Mouse (Mus musculus) heart, embryonic 15.5 days (tissue): ENCODE results near the gene Olfr656. TPM values are rescaled to one million over a fixed set of nuclear protein-coding genes. Genes with fewer than 3 reads are reported as not detected.

ENCODE experiments used
- ATAC-seq: fragments of 200-750 bp; cut with Nextera tagmentation; replicated peaks from 2 replicates; pipeline ENCODE4 v1.8.0; 2017; ENCODE audit warnings: low read depth, moderate TSS enrichment; ENCODE audit not compliant: insufficient number of reproducible peaks, insufficient read depth, low FRiP score
- H3K27ac ChIP-seq: fragments of 300-500 bp; sonication (generic); 2 replicates; pipeline ENCODE4 v1.5.1; 2015; ENCODE audit warnings: mild to moderate bottlenecking, inconsistent platforms
- H3K27me3 ChIP-seq: fragments of 300-500 bp; sonication (generic); 2 replicates; pipeline ENCODE4 v1.6.1; 2015; ENCODE audit warnings: inconsistent platforms
- H3K36me3 ChIP-seq: fragments of 300-500 bp; sonication (generic); 2 replicates; pipeline ENCODE4 v1.6.1; 2015; ENCODE audit warnings: mild to moderate bottlenecking, inconsistent platforms
- H3K4me1 ChIP-seq: fragments of 300-500 bp; sonication (generic); replicated peaks from 2 replicates; pipeline ENCODE4 v1.6.1; 2015; ENCODE audit warnings: inconsistent platforms
- H3K4me2 ChIP-seq: fragments of 300-500 bp; sonication (generic); 2 replicates; pipeline ENCODE4 v1.6.1; 2015; ENCODE audit warnings: inconsistent platforms, mild to moderate bottlenecking, moderate library complexity
- H3K4me3 ChIP-seq: fragments of 300-500 bp; sonication (generic); 2 replicates; pipeline ENCODE4 v1.5.1; 2015; ENCODE audit warnings: mild to moderate bottlenecking, inconsistent platforms
- H3K9ac ChIP-seq: fragments of 300-500 bp; sonication (generic); 2 replicates; pipeline ENCODE4 v1.6.1; 2015; ENCODE audit warnings: mild to moderate bottlenecking, inconsistent platforms
- H3K9me3 ChIP-seq: fragments of 300-500 bp; sonication (generic); replicated peaks from 2 replicates; pipeline ENCODE4 v1.6.1; 2016; ENCODE audit warnings: inconsistent platforms
- WGBS: fragments of 180-500 bp; shearing (Covaris S2); methylation state at CpG from one replicate; pipeline ENCODE4 v1.1.7; 2015; ENCODE audit warnings: mixed read lengths; 5-methylcytosine and 5-hydroxymethylcytosine counted together
- polyA plus RNA-seq: library from polyadenylated mRNA; unstranded; fragments of >200 nt; fragmentation: Nextera tagmentation; extraction: Ambion mirVana; gene quantifications from 2 replicates; pipeline ENCODE4 v1.2.1, GENCODE M21; 2015

The Olfr656 gene
- polyA plus RNA-seq, result not detected in 2 replicates

- Histone ChIP-seq H3K9ac (no peak within 1 kb of the TSS), H3K36me3 (no peaks in the 10 kb centered on the region), H3K27me3 (no peaks in the 10 kb centered on the region), H3K9me3 (no peaks in the 10 kb centered on the region), H3K4me1 (no peaks in the 10 kb centered on the region), H3K4me2 (no peak within 1 kb of the TSS), H3K4me3 (no peak within 1 kb of the TSS), H3K27ac (no peak within 1 kb of the TSS)
- 62% methylated on average over 4 of the region's 4 CpGs for WGBS
- no peak for ATAC-seq
Measured at GRCm38 (mm10) chr7:104613655-104614054, at the start of gene Olfr656. Olfr656 (plus strand) TSS chr7:104613955.

GRCm38 (mm10) chr7:104577014-104577413, 36.7 kb upstream of the Olfr656 start, which contains the start of gene Olfr653:
Olfr653 (plus strand) TSS chr7:104577314.
- Histone ChIP-seq H3K36me3 (no peaks in the 10 kb centered on the region), H3K27ac (no peak within 1 kb of the TSS), H3K4me3 (no peak within 1 kb of the TSS), H3K27me3 (no peaks in the 10 kb centered on the region), H3K4me1 (no peaks in the 10 kb centered on the region), H3K9ac (no peak within 1 kb of the TSS), H3K4me2 (no peak within 1 kb of the TSS), H3K9me3 (no peaks in the 10 kb centered on the region)
- 45% methylated on average over 2 of the region's 2 CpGs for WGBS
- no peak for ATAC-seq

- Histone ChIP-seq H3K36me3 (no peaks in the 10 kb centered on the region), H3K9me3 (no peaks in the 10 kb centered on the region), H3K27ac (no peak overlapping the region), H3K4me3 (no peak overlapping the region), H3K9ac (no peak overlapping the region), H3K4me2 (no peak overlapping the region), H3K4me1 (no peaks in the 10 kb centered on the region), H3K27me3 (no peaks in the 10 kb centered on the region)
- ATAC-seq, result no peak
- WGBS, result 85% methylated on average over 4 of the region's 4 CpGs
Measured at GRCm38 (mm10) chr7:104580846-104581245, 32.9 kb upstream of the Olfr656 start.

- Histone ChIP-seq H3K36me3 (no peaks in the 10 kb centered on the region), H3K4me1 (no peaks in the 10 kb centered on the region), H3K9ac (no peak overlapping the region), H3K27ac (no peak overlapping the region), H3K4me3 (no peak overlapping the region), H3K9me3 (no peaks in the 10 kb centered on the region), H3K27me3 (no peaks in the 10 kb centered on the region), H3K4me2 (no peak overlapping the region)
- 80% methylated on average over 4 of the region's 4 CpGs for WGBS
- no peak for ATAC-seq
Measured at GRCm38 (mm10) chr7:104581429-104581828, 32.3 kb upstream of the Olfr656 start.

GRCm38 (mm10) chr7:104586725-104587124, 27.0 kb upstream of the Olfr656 start, which contains the start of gene Olfr654:
Olfr654 (plus strand) TSS chr7:104587025.
- no peak within 1 kb of the TSS for H3K27ac ChIP-seq
- no peaks in the 10 kb centered on the region for H3K9me3 ChIP-seq
- no peaks in the 10 kb centered on the region for H3K4me1 ChIP-seq
- no peak within 1 kb of the TSS for H3K4me2 ChIP-seq
- no peak within 1 kb of the TSS for H3K4me3 ChIP-seq
- H3K36me3 ChIP-seq, result no peaks in the 10 kb centered on the region
- 75% methylated on average over 4 of the region's 4 CpGs for WGBS
- no peak within 1 kb of the TSS for H3K9ac ChIP-seq
- ATAC-seq, result no peak
- H3K27me3 ChIP-seq, result no peaks in the 10 kb centered on the region

- H3K4me1 ChIP-seq, result no peaks in the 10 kb centered on the region
- 73% methylated on average over 5 of the region's 5 CpGs for WGBS
- H3K4me3 ChIP-seq, result no peak overlapping the region
- H3K36me3 ChIP-seq, result no peaks in the 10 kb centered on the region
- H3K9me3 ChIP-seq, result no peaks in the 10 kb centered on the region
- no peak overlapping the region for H3K4me2 ChIP-seq
- no peak overlapping the region for H3K27ac ChIP-seq
- H3K27me3 ChIP-seq, result no peaks in the 10 kb centered on the region
- H3K9ac ChIP-seq, result no peak overlapping the region
- no peak for ATAC-seq
Measured at GRCm38 (mm10) chr7:104588274-104588673, 25.5 kb upstream of the Olfr656 start.

- no peak for ATAC-seq
Measured at GRCm38 (mm10) chr7:104601679-104602078, 12.1 kb upstream of the Olfr656 start, which contains the start of gene Olfr655. Olfr655 (minus strand) TSS chr7:104601779.

GRCm38 (mm10) chr7:104603173-104603572, 10.6 kb upstream of the Olfr656 start:
- Histone ChIP-seq H3K9ac (no peak overlapping the region), H3K27ac (no peak overlapping the region), H3K4me1 (no peaks in the 10 kb centered on the region), H3K36me3 (no peaks in the 10 kb centered on the region), H3K27me3 (no peaks in the 10 kb centered on the region), H3K9me3 (no peaks in the 10 kb centered on the region), H3K4me2 (no peak overlapping the region), H3K4me3 (no peak overlapping the region)
- WGBS, result 2% methylated on average over 3 of the region's 3 CpGs
- ATAC-seq, result no peak

More at GRCm38 (mm10) chr7:104601679-104602078, 12.1 kb upstream of the Olfr656 start, which contains the start of gene Olfr655:
- H3K4me1 ChIP-seq, result no peaks in the 10 kb centered on the region
- H3K36me3 ChIP-seq, result no peaks in the 10 kb centered on the region
- H3K9ac ChIP-seq, result no peak within 1 kb of the TSS
- H3K4me2 ChIP-seq, result no peak within 1 kb of the TSS
- 71% methylated on average over 2 of the region's 2 CpGs for WGBS
- H3K27ac ChIP-seq, result no peak within 1 kb of the TSS
- H3K4me3 ChIP-seq, result no peak within 1 kb of the TSS
- no peaks in the 10 kb centered on the region for H3K27me3 ChIP-seq
- H3K9me3 ChIP-seq, result no peaks in the 10 kb centered on the region

- Histone ChIP-seq H3K9ac (no peak overlapping the region), H3K4me1 (no peaks in the 10 kb centered on the region), H3K27me3 (no peaks in the 10 kb centered on the region), H3K4me2 (no peak overlapping the region), H3K27ac (no peak overlapping the region), H3K4me3 (no peak overlapping the region), H3K9me3 (no peaks in the 10 kb centered on the region), H3K36me3 (no peaks in the 10 kb centered on the region)
- no peak for ATAC-seq
Measured at GRCm38 (mm10) chr7:104604727-104605126, 9.0 kb upstream of the Olfr656 start.

- no peak within 1 kb of the TSS for H3K4me3 ChIP-seq
- ATAC-seq, result no peak
- H3K36me3 ChIP-seq, result no peaks in the 10 kb centered on the region
- H3K27me3 ChIP-seq, result no peaks in the 10 kb centered on the region
- no peaks in the 10 kb centered on the region for H3K4me1 ChIP-seq
- no peak within 1 kb of the TSS for H3K4me2 ChIP-seq
- H3K9ac ChIP-seq, result no peak within 1 kb of the TSS
- H3K9me3 ChIP-seq, result no peaks in the 10 kb centered on the region
- no peak within 1 kb of the TSS for H3K27ac ChIP-seq
Measured at GRCm38 (mm10) chr7:104624494-104624893, 10.7 kb downstream of the Olfr656 start, which contains the start of gene Olfr657. Olfr657 (plus strand) TSS chr7:104624794.

- H3K4me2 ChIP-seq, result peak within 1 kb of the TSS; percentile 52
- no peaks in the 10 kb centered on the region for H3K9me3 ChIP-seq
- H3K27me3 ChIP-seq, result no peaks in the 10 kb centered on the region
- no peak within 1 kb of the TSS for H3K27ac ChIP-seq
- WGBS, result 18% methylated on average over 20 of the region's 22 CpGs
- H3K4me1 ChIP-seq, result no peaks in the 10 kb centered on the region
- H3K4me3 ChIP-seq, result peak within 1 kb of the TSS; percentile 24; the same call in 1 of the 2 replicates
- H3K9ac ChIP-seq, result no peak within 1 kb of the TSS
- no peaks in the 10 kb centered on the region for H3K36me3 ChIP-seq
- ATAC-seq, result peak; percentile 70; the same call in 1 of the 2 replicates
Measured at GRCm38 (mm10) chr7:104646841-104647482, 33.2 kb downstream of the Olfr656 start, which contains the start of gene Olfr658. Olfr658 (minus strand) TSS chr7:104647305.

GRCm38 (mm10) chr7:104666453-104666852, 52.7 kb downstream of the Olfr656 start, which contains the start of gene Olfr659:
Olfr659 (plus strand) TSS chr7:104666753.
- Histone ChIP-seq H3K27ac (no peak within 1 kb of the TSS), H3K4me2 (no peak within 1 kb of the TSS), H3K9ac (no peak within 1 kb of the TSS), H3K4me3 (no peak within 1 kb of the TSS), H3K27me3 (no peaks in the 10 kb centered on the region), H3K9me3 (no peaks in the 10 kb centered on the region), H3K4me1 (no peaks in the 10 kb centered on the region), H3K36me3 (no peaks in the 10 kb centered on the region)
- ATAC-seq, result no peak
- 69% methylated on average over 3 of the region's 3 CpGs for WGBS
